Mouse (Mus musculus): ENCODE measurements at regions not wholly inside any gene's neighbourhood (a gene's known extent, or its start where the extent isn't known, plus 50 kb on each side); places are given as distances from the start of the nearest gene placed in this dataset.

- no peak for DNase-seq (ENCODE audit: low spot score in 2 of 2)
Measured at GRCm38 (mm10) chr13:47957662-47958061, 303.4 kb upstream of the Id4 start.

- DNase-seq (ENCODE audit: low spot score in 2 of 2): no peak
Measured at GRCm38 (mm10) chr13:47974216-47974615, 286.8 kb upstream of the Id4 start.

- DNase-seq (ENCODE audit: low spot score in 2 of 2): no peak
Measured at GRCm38 (mm10) chr13:47974756-47975515, 286.1 kb upstream of the Id4 start.

GRCm38 (mm10) chr13:47998495-47998894 lies 262.5 kb upstream of the Id4 start:
- DNase-seq (ENCODE audit: low spot score in 2 of 2): no peak

GRCm38 (mm10) chr13:47999399-47999798 lies 261.6 kb upstream of the Id4 start:
- DNase-seq (ENCODE audit: low spot score in 2 of 2): no peak

GRCm38 (mm10) chr13:48003126-48003525 lies 257.9 kb upstream of the Id4 start:
- no peak for DNase-seq (ENCODE audit: low spot score in 2 of 2)

- no peak for DNase-seq (ENCODE audit: low spot score in 2 of 2)
Measured at GRCm38 (mm10) chr13:48013336-48013750, 247.7 kb upstream of the Id4 start.

GRCm38 (mm10) chr13:48015296-48015695 lies 245.7 kb upstream of the Id4 start:
- no peak for DNase-seq (ENCODE audit: low spot score in 2 of 2)

- no peak for DNase-seq (ENCODE audit: low spot score in 2 of 2)
Measured at GRCm38 (mm10) chr13:48016051-48016450, 245.0 kb upstream of the Id4 start.

- DNase-seq (ENCODE audit: low spot score in 2 of 2): no peak
Measured at GRCm38 (mm10) chr13:48016606-48017005, 244.4 kb upstream of the Id4 start.

- no peak for DNase-seq (ENCODE audit: low spot score in 2 of 2)
Measured at GRCm38 (mm10) chr13:48017649-48018048, 243.4 kb upstream of the Id4 start.

- no peak for DNase-seq (ENCODE audit: low spot score in 2 of 2)
Measured at GRCm38 (mm10) chr13:48018606-48019005, 242.4 kb upstream of the Id4 start.

- DNase-seq (ENCODE audit: low spot score in 2 of 2): no peak
Measured at GRCm38 (mm10) chr13:48022958-48023615, 237.9 kb upstream of the Id4 start.

- peak; percentile 15 to 70 for DNase-seq (ENCODE audit: low spot score in 2 of 2)
Measured at GRCm38 (mm10) chr13:48027775-48028489, 233.1 kb upstream of the Id4 start.

GRCm38 (mm10) chr13:48031491-48031890 lies 229.5 kb upstream of the Id4 start:
- DNase-seq (ENCODE audit: low spot score in 2 of 2): no peak

- no peak for DNase-seq (ENCODE audit: low spot score in 2 of 2)
Measured at GRCm38 (mm10) chr13:48042172-48042571, 218.9 kb upstream of the Id4 start.

- DNase-seq (ENCODE audit: low spot score in 2 of 2): no peak
Measured at GRCm38 (mm10) chr13:48042572-48042971, 218.5 kb upstream of the Id4 start.

- no peak for DNase-seq (ENCODE audit: low spot score in 2 of 2)
Measured at GRCm38 (mm10) chr13:48046201-48046750, 214.8 kb upstream of the Id4 start.

- DNase-seq (ENCODE audit: low spot score in 2 of 2): no peak
Measured at GRCm38 (mm10) chr13:48049796-48050195, 211.2 kb upstream of the Id4 start.

GRCm38 (mm10) chr13:48074630-48075029 lies 186.4 kb upstream of the Id4 start:
- DNase-seq (ENCODE audit: low spot score in 2 of 2): peak; percentile 10 to 18

GRCm38 (mm10) chr13:48075315-48075714 lies 185.7 kb upstream of the Id4 start:
- DNase-seq (ENCODE audit: low spot score in 2 of 2): no peak

- no peak for DNase-seq (ENCODE audit: low spot score in 2 of 2)
Measured at GRCm38 (mm10) chr13:48078214-48078613, 182.8 kb upstream of the Id4 start.

All from left cerebral cortex, adult 9 months (tissue).